Mouse (Mus musculus): ENCODE data around the gene Magi2.
"Not testable (repeated sequence)": the region's sequence is repeated elsewhere in the genome, so short reads cannot be mapped to it uniquely, and the experiment has no call there.

- not testable (repeated sequence) for TF ChIP-seq CTCF, EP300 (IDR thresholded peaks at IDR 0.05; ENCODE audit: low read depth)
Measured at GRCm38 (mm10) chr5:20710845-20711244, 1484.0 kb downstream of the Magi2 start.
